Mouse (Mus musculus) heart, embryonic 11.5 days (tissue): ENCODE measurements around the gene Taf1c. TPM values are rescaled to one million over a fixed set of nuclear protein-coding genes. Genes with fewer than 3 reads are reported as not detected.

ENCODE experiments used
- ATAC-seq: fragments of 200-750 bp; cut with Nextera tagmentation; replicated peaks from 2 replicates; pipeline ENCODE4 v1.8.0; 2017; ENCODE audit warnings: moderate library complexity; ENCODE audit not compliant: insufficient number of reproducible peaks, low FRiP score, low TSS enrichment
- H3K27ac ChIP-seq: fragments of 300-500 bp; sonication (generic); 2 replicates; pipeline ENCODE4 v1.5.1; 2014; ENCODE audit warnings: mild to moderate bottlenecking, low read depth, low read length
- H3K27me3 ChIP-seq: fragments of 300-500 bp; sonication (generic); 2 replicates; pipeline ENCODE4 v1.6.1; 2014; ENCODE audit warnings: mild to moderate bottlenecking, low read length, mixed read lengths; ENCODE audit not compliant: control insufficient read depth, insufficient read depth
- H3K36me3 ChIP-seq: fragments of 300-500 bp; sonication (generic); 2 replicates; pipeline ENCODE4 v1.6.1; 2014; ENCODE audit warnings: mild to moderate bottlenecking, low read length, moderate library complexity, mixed read lengths; ENCODE audit not compliant: control insufficient read depth, insufficient read depth
- H3K4me1 ChIP-seq: fragments of 300-500 bp; sonication (generic); 2 replicates; pipeline ENCODE4 v1.6.1; 2014; ENCODE audit warnings: low read length; ENCODE audit not compliant: control insufficient read depth, insufficient read depth
- H3K4me2 ChIP-seq: fragments of 300-500 bp; sonication (generic); 2 replicates; pipeline ENCODE4 v1.6.1; 2014; ENCODE audit warnings: mild to moderate bottlenecking, moderate library complexity
- H3K4me3 ChIP-seq: fragments of 300-500 bp; sonication (generic); 2 replicates; pipeline ENCODE4 v1.5.1; 2014; ENCODE audit warnings: low read depth, low read length
- H3K9ac ChIP-seq: fragments of 300-500 bp; sonication (generic); 2 replicates; pipeline ENCODE4 v1.6.1; 2014; ENCODE audit warnings: mild to moderate bottlenecking, low read depth, low read length, moderate library complexity
- H3K9me3 ChIP-seq: fragments of 300-500 bp; sonication (generic); replicated peaks from 2 replicates; pipeline ENCODE4 v1.6.1; 2016; ENCODE audit warnings: low read length; ENCODE audit not compliant: control insufficient read depth
- WGBS: fragments of 180-500 bp; shearing (Covaris S2); extraction: QIAGEN DNeasy Blood & Tissue Kit; methylation state at CpG from one replicate; pipeline ENCODE4 v1.1.7; 2014; ENCODE audit not compliant: insufficient replicate concordance; 5-methylcytosine and 5-hydroxymethylcytosine counted together
- polyA plus RNA-seq: library from polyadenylated mRNA; unstranded; fragments of >200 nt; fragmentation: Nextera tagmentation; extraction: Ambion mirVana; gene quantifications from 2 replicates; pipeline ENCODE4 v1.2.1, GENCODE M21; 2014

Taf1c gene
- polyA plus RNA-seq, 1 experiment from 2014 or later = 8.0 TPM

GRCm38 (mm10) chr8:119552967-119553366 is 52.1 kb downstream of the Taf1c start:
- Histone ChIP-seq H3K27me3 (no peaks in the 10 kb centered on the region), H3K9me3 (no peaks in the 10 kb centered on the region), H3K4me3 (no peak overlapping the region), H3K4me1 (peaks cover 19% of the 10 kb centered on the region), H3K9ac (no peak overlapping the region), H3K36me3 (no peaks in the 10 kb centered on the region), H3K27ac (no peak overlapping the region), H3K4me2 (no peak overlapping the region)
- 51% methylated on average over 2 of the region's 2 CpGs for WGBS
- ATAC-seq = no peak

- Histone ChIP-seq H3K4me3 (no peak overlapping the region), H3K36me3 (peaks cover 11% of the 10 kb centered on the region; the same call in 1 of the 2 replicates)
- 83% methylated on average over 7 of the region's 7 CpGs for WGBS
Observed at GRCm38 (mm10) chr8:119548560-119549113, 56.4 kb downstream of the Taf1c start.

More at GRCm38 (mm10) chr8:119548560-119549113, 56.4 kb downstream of the Taf1c start:
- H3K27ac ChIP-seq = no peak overlapping the region
- ATAC-seq = no peak
- H3K9ac ChIP-seq = no peak overlapping the region
- H3K9me3 ChIP-seq = no peaks in the 10 kb centered on the region
- no peak overlapping the region for H3K4me2 ChIP-seq
- H3K4me1 ChIP-seq = peaks cover 3% of the 10 kb centered on the region; the same call in 1 of the 2 replicates
- H3K27me3 ChIP-seq = no peaks in the 10 kb centered on the region

Other genes starting within 250 kb of the Taf1c start
- 14.2 and 19.0 TPM in 2 replicates for gene Mlycd, start 210.3 kb downstream of the Taf1c start, polyA plus RNA-seq
- gene Osgin1, start 171.1 kb downstream of the Taf1c start, polyA plus RNA-seq = 0.39 and 0.94 TPM in 2 replicates
- gene Necab2, start 158.5 kb downstream of the Taf1c start, polyA plus RNA-seq = 1.4 and 2.0 TPM in 2 replicates
- gene Slc38a8, start 103.5 kb downstream of the Taf1c start, polyA plus RNA-seq = not detected in 2 replicates
- 63.6 and 80.5 TPM in 2 replicates for gene Mbtps1, start 46.5 kb downstream of the Taf1c start, polyA plus RNA-seq
- 36.3 and 37.3 TPM in 2 replicates for gene Hsdl1, start 30.0 kb downstream of the Taf1c start, polyA plus RNA-seq
- gene Dnaaf1, start 30.0 kb downstream of the Taf1c start, polyA plus RNA-seq = 0.26 and 0.38 TPM in 2 replicates
- gene Adad2, start 7.5 kb upstream of the Taf1c start, polyA plus RNA-seq = not detected in 2 replicates
- gene Kcng4, start 30.5 kb upstream of the Taf1c start, polyA plus RNA-seq = not detected in 2 replicates
- 2.1 and 2.3 TPM in 2 replicates for gene Wfdc1, start 61.1 kb upstream of the Taf1c start, polyA plus RNA-seq
- gene Atp2c2, start 94.8 kb upstream of the Taf1c start, polyA plus RNA-seq = 0.14 and 0.24 TPM in 2 replicates
- 10.2 and 12.9 TPM in 2 replicates for gene Tldc1, start 173.2 kb upstream of the Taf1c start, polyA plus RNA-seq
- 110 and 142 TPM in 2 replicates for gene Cotl1, start 235.3 kb upstream of the Taf1c start, polyA plus RNA-seq